Mouse (Mus musculus) midbrain, postnatal 0 days (tissue): ENCODE data around the gene Ptprj. TPM values are rescaled to one million over a fixed set of nuclear protein-coding genes. Genes with fewer than 3 reads are reported as not detected.

Source experiments
- ATAC-seq: fragments of 200-750 bp; cut with Nextera tagmentation; 2 replicates; pipeline ENCODE4 v1.8.0; 2017; ENCODE audit warnings: moderate number of reproducible peaks, mild to moderate bottlenecking, moderate TSS enrichment, moderate library complexity; ENCODE audit not compliant: low FRiP score
- DNase-seq: peaks from one replicate; pipeline ENCODE4 v3.0.0-alpha.2; 2015; ENCODE audit warnings: low spot score
- H3K27ac ChIP-seq: fragments of 300-500 bp; sonication (generic); 2 replicates; pipeline ENCODE4 v1.5.1; 2014; ENCODE audit warnings: low read depth, mild to moderate bottlenecking, low read length, mixed read lengths
- H3K27me3 ChIP-seq: fragments of 300-500 bp; sonication (generic); 2 replicates; pipeline ENCODE4 v1.6.1; 2014; ENCODE audit warnings: low read length, control low read depth, mixed read lengths; ENCODE audit not compliant: insufficient read depth
- H3K36me3 ChIP-seq: fragments of 300-500 bp; sonication (generic); 2 replicates; pipeline ENCODE4 v1.6.1; 2014; ENCODE audit warnings: low read length, control low read depth, mixed read lengths; ENCODE audit not compliant: insufficient read depth
- H3K4me1 ChIP-seq: fragments of 300-500 bp; sonication (generic); 2 replicates; pipeline ENCODE4 v1.6.1; 2014; ENCODE audit warnings: mild to moderate bottlenecking, control low read depth, antibody characterized with exemption, low read length, mixed read lengths; ENCODE audit not compliant: insufficient read depth
- H3K4me2 ChIP-seq: fragments of 300-500 bp; sonication (generic); 2 replicates; pipeline ENCODE4 v1.6.1; 2014; ENCODE audit warnings: low read depth, mild to moderate bottlenecking, low read length, mixed read lengths; ENCODE audit not compliant: poor library complexity, severe bottlenecking
- H3K4me3 ChIP-seq: fragments of 300-500 bp; sonication (generic); 2 replicates; pipeline ENCODE4 v1.5.1; 2014; ENCODE audit warnings: low read depth, mild to moderate bottlenecking, low read length, moderate library complexity
- H3K9ac ChIP-seq: fragments of 300-500 bp; sonication (generic); replicated peaks from 2 replicates; pipeline ENCODE4 v1.6.1; 2014; ENCODE audit warnings: mild to moderate bottlenecking, low read length, moderate library complexity, mixed read lengths; ENCODE audit not compliant: poor library complexity, severe bottlenecking
- H3K9me3 ChIP-seq: fragments of 300-500 bp; sonication (generic); 2 replicates; pipeline ENCODE4 v1.6.1; 2016; ENCODE audit warnings: low read length, control low read depth
- CTCF ChIP-seq: IDR thresholded peaks from 2 replicates; pipeline ENCODE4 v1.5.1; 2016; ENCODE audit warnings: antibody characterized with exemption, mild to moderate bottlenecking
- WGBS: fragments of 180-500 bp; shearing (Covaris S2); extraction: QIAGEN DNeasy Blood & Tissue Kit; methylation state at CpG from one replicate; pipeline ENCODE4 v1.1.7; 2014; 5-methylcytosine and 5-hydroxymethylcytosine counted together
- polyA plus RNA-seq: library from polyadenylated mRNA; unstranded; fragments of >200 nt; fragmentation: Nextera tagmentation; extraction: Ambion mirVana; gene quantifications from 2 replicates; pipeline ENCODE4 v1.2.1, GENCODE M21; 2015
- total RNA-seq: library from RNA; depleted of rRNA; stranded (reverse); fragments of >200 nt; gene quantifications from 2 replicates; pipeline ENCODE4 v1.2.3, GENCODE M21; 2014

Ptprj gene
- total and polyA plus RNA-seq, 2 experiments from 2014 or later = 4.3 to 36.6 TPM

DNA sequence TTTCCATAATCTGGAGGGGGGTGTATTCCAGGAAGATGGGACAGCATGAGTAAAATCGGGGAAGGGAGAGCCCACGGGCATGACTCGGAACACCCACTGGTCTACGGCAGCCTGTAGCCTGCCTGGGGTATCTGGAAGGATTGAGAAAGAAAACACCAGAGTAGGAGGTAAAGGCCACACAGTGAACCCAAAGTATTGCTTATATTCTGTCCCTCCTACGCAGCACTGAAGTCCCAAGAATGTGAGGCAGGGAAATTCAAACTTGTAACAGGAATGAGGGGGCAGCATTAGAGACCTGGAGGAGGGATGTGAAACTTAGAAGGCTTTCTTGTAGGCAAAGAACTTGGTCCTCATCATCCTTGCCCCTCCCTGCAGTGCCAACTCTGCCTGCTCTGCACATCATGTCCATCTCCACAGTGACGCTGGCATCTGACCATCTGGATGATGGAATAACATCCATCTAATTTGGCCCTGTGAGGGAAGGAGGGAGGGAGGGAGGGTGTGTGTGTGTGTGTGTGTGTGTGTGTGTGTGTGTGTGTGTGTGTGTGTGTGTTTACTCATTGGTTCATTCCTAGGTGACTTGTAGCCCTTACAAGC is 37.2 kb downstream of the Ptprj start:
- Histone ChIP-seq H3K4me1 (0 out of 2 replicates have a peak, but pooled peaks cover 2% of the 10 kb centered on the region), H3K4me2 (no peak overlapping the region), H3K9me3 (no peaks in the 10 kb centered on the region), H3K4me3 (no peak overlapping the region), H3K27me3 (no peaks in the 10 kb centered on the region), H3K9ac (no peak overlapping the region), H3K36me3 (no peaks in the 10 kb centered on the region), H3K27ac (no peak overlapping the region)
- WGBS = 93% methylated on average over 6 of the region's 6 CpGs
- DNase-seq (peak; percentile 55), ATAC-seq (no peak)
- TF ChIP-seq CTCF = no peak

- DNase-seq (no peak), ATAC-seq (no peak)
- H3K36me3 ChIP-seq = no peaks in the 10 kb centered on the region
- no peaks in the 10 kb centered on the region for H3K9me3 ChIP-seq
- 95% methylated on average over 2 of the region's 2 CpGs for WGBS
- H3K4me2 ChIP-seq = no peak overlapping the region
- no peak overlapping the region for H3K27ac ChIP-seq
- no peak for TF ChIP-seq CTCF
- H3K4me1 ChIP-seq = 0 out of 2 replicates have a peak, but pooled peaks cover 2% of the 10 kb centered on the region
- no peak overlapping the region for H3K9ac ChIP-seq
- no peak overlapping the region for H3K4me3 ChIP-seq
- H3K27me3 ChIP-seq = no peaks in the 10 kb centered on the region
Observed at GRCm38 (mm10) chr2:90542656-90543055, 37.8 kb downstream of the Ptprj start.

DNA sequence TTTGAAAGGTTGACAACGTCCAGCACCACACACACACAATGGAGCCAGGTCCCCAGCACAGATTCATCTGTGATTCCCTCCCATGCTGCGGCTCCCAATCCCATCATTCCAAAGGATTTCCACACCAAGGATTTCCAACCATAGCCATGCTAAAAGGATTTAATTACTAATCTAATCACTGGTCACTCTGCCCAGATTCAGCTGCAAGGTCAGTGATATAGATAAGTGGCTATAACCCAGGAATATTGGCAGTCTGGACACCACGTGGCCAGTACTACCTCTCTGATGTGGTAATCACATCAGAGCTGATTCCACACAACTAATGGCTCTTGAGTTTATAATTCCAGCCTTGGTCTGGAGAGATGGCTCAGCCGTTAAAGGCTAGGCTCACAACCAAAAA is 41.2 kb downstream of the Ptprj start:
- H3K4me3 ChIP-seq = no peak overlapping the region
- no peaks in the 10 kb centered on the region for H3K4me1 ChIP-seq
- no peak for DNase-seq
- no peaks in the 10 kb centered on the region for H3K27me3 ChIP-seq
- TF ChIP-seq CTCF = no peak
- no peaks in the 10 kb centered on the region for H3K9me3 ChIP-seq
- no peak overlapping the region for H3K9ac ChIP-seq
- 69% methylated on average over 4 of the region's 4 CpGs for WGBS
- no peak overlapping the region for H3K27ac ChIP-seq
- no peak overlapping the region for H3K4me2 ChIP-seq
- ATAC-seq = no peak
- H3K36me3 ChIP-seq = no peaks in the 10 kb centered on the region

- H3K4me3 ChIP-seq = no peak overlapping the region
- H3K36me3 ChIP-seq = no peaks in the 10 kb centered on the region
- DNase-seq = peak; percentile 19
- no peaks in the 10 kb centered on the region for H3K9me3 ChIP-seq
- no peaks in the 10 kb centered on the region for H3K27me3 ChIP-seq
- 61% methylated on average over 4 of the region's 4 CpGs for WGBS
- no peaks in the 10 kb centered on the region for H3K4me1 ChIP-seq
- TF ChIP-seq CTCF = no peak
- H3K9ac ChIP-seq = no peak overlapping the region
- H3K27ac ChIP-seq = no peak overlapping the region
- no peak overlapping the region for H3K4me2 ChIP-seq
- no peak for ATAC-seq
Observed at GRCm38 (mm10) chr2:90537244-90537643, 43.2 kb downstream of the Ptprj start.

- DNase-seq = peak; percentile 28
Observed at GRCm38 (mm10) chr2:90536555-90536954, 43.9 kb downstream of the Ptprj start.

GRCm38 (mm10) chr2:90534751-90535150 is 45.7 kb downstream of the Ptprj start:
- Histone ChIP-seq H3K27me3 (no peaks in the 10 kb centered on the region), H3K9me3 (no peaks in the 10 kb centered on the region), H3K27ac (no peak overlapping the region), H3K9ac (no peak overlapping the region), H3K4me3 (no peak overlapping the region), H3K36me3 (no peaks in the 10 kb centered on the region), H3K4me1 (no peaks in the 10 kb centered on the region), H3K4me2 (no peak overlapping the region)
- no peak for TF ChIP-seq CTCF
- 84% methylated on average over 6 of the region's 6 CpGs for WGBS
- DNase-seq = no peak
- ATAC-seq = no peak

More at GRCm38 (mm10) chr2:90536555-90536954, 43.9 kb downstream of the Ptprj start:
- no peak for TF ChIP-seq CTCF
- 42% methylated on average over 9 of the region's 9 CpGs for WGBS
- Histone ChIP-seq H3K4me3 (no peak overlapping the region), H3K36me3 (no peaks in the 10 kb centered on the region), H3K4me1 (no peaks in the 10 kb centered on the region), H3K9me3 (no peaks in the 10 kb centered on the region), H3K4me2 (no peak overlapping the region), H3K27me3 (no peaks in the 10 kb centered on the region), H3K9ac (no peak overlapping the region), H3K27ac (no peak overlapping the region)
- ATAC-seq = peak; percentile 17; the same call in 1 of the 2 replicates
